Mouse (Mus musculus) liver, embryonic 13.5 days (tissue): ENCODE results near the gene Zfp729b. TPM values are rescaled to one million over a fixed set of nuclear protein-coding genes. Genes with fewer than 3 reads are reported as not detected.

Source experiments
- polyA plus RNA-seq: library from polyadenylated mRNA; unstranded; fragments of >200 nt; fragmentation: Nextera tagmentation; extraction: Ambion mirVana; gene quantifications from 2 replicates; pipeline ENCODE4 v1.2.1, GENCODE M21; 2015

Zfp729b gene
- polyA plus RNA-seq, 1 experiment from 2014 or later: 1.3 TPM

Other genes starting within 250 kb of the Zfp729b start
- 0.30 and 0.63 TPM in 2 replicates for gene Gm28044, start 249.2 kb downstream of the Zfp729b start, polyA plus RNA-seq
- 0.61 and 0.79 TPM in 2 replicates for gene Zfp953, start 249.1 kb downstream of the Zfp729b start, polyA plus RNA-seq
- 0.27 TPM in 1 of 2 replicates, not detected in the other for gene Gm28041, start 234.0 kb downstream of the Zfp729b start, polyA plus RNA-seq
- gene Zfp456, start 233.9 kb downstream of the Zfp729b start, polyA plus RNA-seq: 0.48 and 0.61 TPM in 2 replicates
- 1.7 and 1.9 TPM in 2 replicates for gene Zfp429, start 209.9 kb downstream of the Zfp729b start, polyA plus RNA-seq
- gene Zfp459, start 188.3 kb downstream of the Zfp729b start, polyA plus RNA-seq: 0.13 and 0.18 TPM in 2 replicates
- 5.2 and 6.4 TPM in 2 replicates for gene Zfp874a, start 158.1 kb downstream of the Zfp729b start, polyA plus RNA-seq
- 3.3 and 3.8 TPM in 2 replicates for gene Zfp874b, start 125.4 kb downstream of the Zfp729b start, polyA plus RNA-seq
- 3.1 and 3.3 TPM in 2 replicates for gene Zfp58, start 109.2 kb downstream of the Zfp729b start, polyA plus RNA-seq
- gene Gm26965, start 83.6 kb downstream of the Zfp729b start, polyA plus RNA-seq: not detected in 2 replicates
- 8.4 and 9.1 TPM in 2 replicates for gene Zfp87, start 83.5 kb downstream of the Zfp729b start, polyA plus RNA-seq
- gene Zfp748, start 55.9 kb downstream of the Zfp729b start, polyA plus RNA-seq: 5.1 and 5.9 TPM in 2 replicates
- 0.13 TPM in 1 of 2 replicates, not detected in the other for gene Gm49345, start 28.1 kb upstream of the Zfp729b start, polyA plus RNA-seq
- gene Zfp729a, start 28.1 kb upstream of the Zfp729b start, polyA plus RNA-seq: 0.71 and 1.2 TPM in 2 replicates
- gene Zfp738, start 77.4 kb upstream of the Zfp729b start, polyA plus RNA-seq: 2.4 and 3.1 TPM in 2 replicates
- gene Zfp65, start 119.5 kb upstream of the Zfp729b start, polyA plus RNA-seq: 1.3 and 2.1 TPM in 2 replicates
- 1.1 and 1.5 TPM in 2 replicates for gene Zfp85, start 145.5 kb upstream of the Zfp729b start, polyA plus RNA-seq
- gene Zfp493, start 170.0 kb upstream of the Zfp729b start, polyA plus RNA-seq: 1.1 and 1.2 TPM in 2 replicates
- gene Zfp273, start 204.0 kb upstream of the Zfp729b start, polyA plus RNA-seq: 1.7 and 2.1 TPM in 2 replicates
- gene Gm10037, start 221.4 kb upstream of the Zfp729b start, polyA plus RNA-seq: 0.37 and 0.40 TPM in 2 replicates